Mouse (Mus musculus): ENCODE measurements around the gene Osr1.

The Osr1 gene

DNA sequence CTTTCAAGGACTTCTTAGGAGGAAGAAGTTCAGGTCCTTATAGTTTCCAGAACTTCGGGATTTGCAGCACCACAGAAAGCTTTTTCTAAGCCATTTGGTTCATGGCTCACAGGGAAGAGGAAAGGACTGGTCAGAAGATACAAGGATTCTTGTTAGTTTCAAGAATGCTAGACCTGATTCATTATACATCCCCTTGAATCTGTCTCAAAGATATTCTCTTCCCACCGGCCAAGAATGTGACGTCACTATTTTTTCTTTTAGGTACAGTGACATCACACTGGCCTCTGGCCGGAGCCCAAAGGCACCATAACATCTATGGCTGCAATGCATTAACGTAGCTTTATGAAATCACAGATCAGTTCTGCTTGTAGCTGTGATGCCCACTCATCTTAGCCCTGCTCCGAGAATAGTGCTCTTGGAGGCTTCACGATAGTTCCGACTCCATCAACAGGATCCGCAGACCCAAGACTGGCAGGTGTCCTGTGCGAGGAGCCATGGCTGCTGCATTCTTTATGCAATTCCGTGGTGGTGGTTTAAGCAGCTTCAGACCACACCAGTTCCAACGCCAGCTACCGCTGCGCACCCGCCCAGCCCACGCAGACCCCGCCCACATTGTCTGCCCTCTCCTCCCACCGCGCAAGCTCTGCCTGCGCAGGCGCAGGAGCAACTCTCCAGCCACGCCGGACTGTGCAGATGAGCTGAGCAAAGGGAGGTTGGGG, 14.6 kb downstream of the Osr1 start:
- in situ Hi-C loops (cut with MboI; ENCODE audit: low sequenced_read_pairs): no loop called here

- in situ Hi-C loops (cut with MboI; ENCODE audit: low sequenced_read_pairs): no loop called here
Measured at GRCm38 (mm10) chr12:9585085-9585453, 15.2 kb downstream of the Osr1 start.

DNA sequence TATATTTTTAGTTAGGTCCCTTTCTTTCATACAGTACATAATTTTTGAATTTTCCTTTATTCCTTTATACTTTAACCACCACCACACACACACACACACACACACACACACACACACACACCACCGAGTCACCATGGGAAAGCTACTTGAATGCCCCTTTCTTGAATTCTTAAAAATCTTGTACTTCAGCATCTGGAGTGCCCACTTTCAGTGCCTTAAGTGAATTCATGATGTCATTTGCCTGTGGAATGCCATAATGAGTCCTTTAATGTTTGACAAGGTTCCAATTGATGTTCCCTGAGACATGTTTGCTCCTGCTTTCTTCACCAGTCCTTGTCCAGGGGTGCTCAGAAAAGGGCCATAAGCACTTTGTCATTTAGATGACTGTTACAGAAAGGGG, 17.8 kb downstream of the Osr1 start:
- in situ Hi-C loops (cut with MboI; ENCODE audit: low sequenced_read_pairs): no loop called here

GRCm38 (mm10) chr12:9589561-9590134, 19.7 kb downstream of the Osr1 start:
- in situ Hi-C loops (cut with MboI; ENCODE audit: low sequenced_read_pairs): no loop called here

DNA sequence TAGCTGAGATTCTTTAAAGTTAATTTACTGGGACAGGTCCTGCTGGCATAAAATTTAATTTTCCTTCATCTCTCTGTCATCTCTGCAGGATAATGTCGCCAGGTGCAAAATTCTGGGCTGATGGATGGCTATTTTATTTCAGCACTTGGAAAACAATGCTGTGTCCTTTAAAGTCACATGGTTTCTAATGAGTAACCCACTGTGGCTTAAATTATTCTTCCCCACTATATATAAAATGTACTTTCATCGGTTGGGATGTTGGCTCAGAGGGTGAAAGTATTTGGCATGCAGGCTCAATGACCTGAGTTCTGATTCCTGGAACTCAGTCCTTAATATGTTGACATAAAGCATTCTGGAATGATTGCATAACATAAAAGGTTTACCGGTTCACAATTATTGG, 21.2 kb downstream of the Osr1 start:
- in situ Hi-C loops (cut with MboI; ENCODE audit: low sequenced_read_pairs): no loop called here

DNA sequence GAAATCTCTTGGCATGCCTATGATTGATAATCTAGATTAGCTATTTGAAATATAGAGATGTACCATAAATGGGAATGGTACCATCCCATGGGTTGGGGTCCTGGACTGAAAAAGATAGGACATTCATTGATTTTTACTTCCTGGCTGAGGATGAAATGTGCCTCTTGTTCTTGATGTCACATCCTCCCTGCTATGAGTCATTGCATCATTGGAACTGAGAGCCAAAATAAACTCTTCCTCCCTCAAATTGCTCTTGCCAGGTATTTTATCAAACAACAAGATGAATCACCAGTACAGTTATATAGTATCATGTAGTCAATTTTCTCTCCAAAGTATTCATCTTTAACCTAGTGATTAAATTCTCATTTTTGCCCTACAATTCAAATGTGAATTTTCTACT, 28.3 kb downstream of the Osr1 start:
- in situ Hi-C loops (cut with MboI; ENCODE audit: low sequenced_read_pairs): no loop called here

Measured in CH12F3 (cell line).